Mouse (Mus musculus): ENCODE results near the gene Hif1an.

Hif1an gene

GRCm38 (mm10) chr19:44562652-44563206, at the start of gene Hif1an:
Hif1an (plus strand) TSS chr19:44562850.
- peak; percentile 93 to 96 for DNase-seq (ENCODE audit: low spot score in 2 of 2)

GRCm38 (mm10) chr19:44513054-44513833, 49.4 kb upstream of the Hif1an start:
- no peak for DNase-seq (ENCODE audit: low spot score in 2 of 2)

GRCm38 (mm10) chr19:44513921-44514482, 48.6 kb upstream of the Hif1an start:
- no peak for DNase-seq (ENCODE audit: low spot score in 2 of 2)

- DNase-seq (ENCODE audit: low spot score in 2 of 2): no peak
These were observed 47.9 kb upstream of the Hif1an start for GRCm38 (mm10) chr19:44514521-44515451.

GRCm38 (mm10) chr19:44515769-44516168, 46.9 kb upstream of the Hif1an start:
- no peak for DNase-seq (ENCODE audit: low spot score in 2 of 2)

GRCm38 (mm10) chr19:44517996-44518768, 44.5 kb upstream of the Hif1an start:
- DNase-seq (ENCODE audit: low spot score in 2 of 2): no peak

GRCm38 (mm10) chr19:44519152-44519551, 43.5 kb upstream of the Hif1an start:
- DNase-seq (ENCODE audit: low spot score in 2 of 2): no peak

GRCm38 (mm10) chr19:44525551-44526205, 37.0 kb upstream of the Hif1an start:
- DNase-seq (ENCODE audit: low spot score in 2 of 2): no peak

- no peak for DNase-seq (ENCODE audit: low spot score in 2 of 2)
These were observed 32.6 kb upstream of the Hif1an start for GRCm38 (mm10) chr19:44530018-44530417.

- no peak for DNase-seq (ENCODE audit: low spot score in 2 of 2)
These were observed 27.3 kb upstream of the Hif1an start for GRCm38 (mm10) chr19:44535376-44535775.

GRCm38 (mm10) chr19:44537416-44537815, 25.2 kb upstream of the Hif1an start:
- no peak for DNase-seq (ENCODE audit: low spot score in 2 of 2)

GRCm38 (mm10) chr19:44542694-44543178, 19.9 kb upstream of the Hif1an start:
- no peak for DNase-seq (ENCODE audit: low spot score in 2 of 2)

- DNase-seq (ENCODE audit: low spot score in 2 of 2): no peak
These were observed 18.3 kb upstream of the Hif1an start for GRCm38 (mm10) chr19:44544372-44544771.

- DNase-seq (ENCODE audit: low spot score in 2 of 2): peak; percentile 47 to 63
These were observed 17.9 kb upstream of the Hif1an start for GRCm38 (mm10) chr19:44544775-44545174.

GRCm38 (mm10) chr19:44545321-44546041, 17.2 kb upstream of the Hif1an start, which contains the start of gene Sec31b:
Sec31b (minus strand) TSS chr19:44545864.
- peak in 1 of 2 experiments; percentile 3 for DNase-seq (ENCODE audit: low spot score in 2 of 2)

- DNase-seq (ENCODE audit: low spot score in 2 of 2): no peak
These were observed 9.9 kb upstream of the Hif1an start, which contains the start of gene Gm20538 for GRCm38 (mm10) chr19:44552731-44553130. Gm20538 (minus strand) TSS chr19:44552831.

GRCm38 (mm10) chr19:44553286-44553685, 9.4 kb upstream of the Hif1an start:
- no peak for DNase-seq (ENCODE audit: low spot score in 2 of 2)

- peak in 1 of 2 experiments; percentile 20 for DNase-seq (ENCODE audit: low spot score in 2 of 2)
These were observed 8.2 kb upstream of the Hif1an start for GRCm38 (mm10) chr19:44554490-44554860.

GRCm38 (mm10) chr19:44554861-44555590, 7.6 kb upstream of the Hif1an start, which contains the start of gene Ndufb8:
Ndufb8 (minus strand) TSS chr19:44555440.
- DNase-seq (ENCODE audit: low spot score in 2 of 2): peak; percentile 93

Data from spleen, postnatal 36 days (tissue).